Mouse (Mus musculus) liver, postnatal 0 days (tissue): ENCODE results near the gene Kat2b.

Experiments used
- CTCF ChIP-seq: sonication (generic); IDR thresholded peaks from 2 replicates; pipeline ENCODE4 v1.5.1; 2016; ENCODE audit warnings: antibody characterized with exemption, low read depth
- EP300 ChIP-seq: IDR thresholded peaks from 2 replicates; pipeline ENCODE4 v1.6.1; 2016; ENCODE audit warnings: antibody characterized with exemption, low read depth, mild to moderate bottlenecking

DNA sequence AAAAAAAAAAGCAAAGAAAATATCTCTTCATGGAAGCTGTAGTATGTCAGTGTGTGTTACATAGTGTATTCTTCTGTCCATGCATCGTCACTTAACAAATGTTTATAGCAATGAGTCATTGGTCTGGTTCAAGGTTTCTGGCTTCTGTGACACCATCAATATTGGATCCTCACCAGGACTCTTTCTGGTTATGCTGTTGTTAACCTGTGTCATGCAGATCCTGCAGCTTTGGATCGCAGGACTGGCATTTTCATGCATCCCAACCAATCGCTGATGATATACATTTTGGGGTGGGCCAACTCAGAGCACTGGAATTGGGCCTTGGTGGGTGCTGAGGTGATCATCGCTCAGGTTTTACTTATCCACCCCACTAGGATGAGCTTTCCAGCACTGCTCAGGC lies 24.1 kb upstream of the Kat2b start:
- TF ChIP-seq CTCF: no peak
- TF ChIP-seq EP300: no peak
